Mouse (Mus musculus) embryonic facial prominence, embryonic 11.5 days (tissue): Measurements from ENCODE around the gene Bmpr1b. TPM values are rescaled to one million over a fixed set of nuclear protein-coding genes. Genes with fewer than 3 reads are reported as not detected.

ENCODE experiments used
- ATAC-seq: fragments of 200-750 bp; cut with Nextera tagmentation; replicated peaks from 2 replicates; pipeline ENCODE4 v1.8.0; 2017; ENCODE audit warnings: low read depth; ENCODE audit not compliant: insufficient number of reproducible peaks, low FRiP score, low TSS enrichment
- DNase-seq: peaks from one replicate; pipeline ENCODE4 v3.0.0-alpha.2; 2015; ENCODE audit warnings: low spot score
- H3K27ac ChIP-seq: fragments of 300-500 bp; sonication (generic); replicated peaks from 2 replicates; pipeline ENCODE4 v1.5.1; 2014; ENCODE audit warnings: mild to moderate bottlenecking, low read depth, low read length, control low read depth
- H3K27me3 ChIP-seq: fragments of 300-500 bp; sonication (generic); 2 replicates; pipeline ENCODE4 v1.6.1; 2014; ENCODE audit warnings: mild to moderate bottlenecking, low read length, moderate library complexity, mixed read lengths; ENCODE audit not compliant: control insufficient read depth, insufficient read depth
- H3K36me3 ChIP-seq: fragments of 300-500 bp; sonication (generic); replicated peaks from 2 replicates; pipeline ENCODE4 v1.6.1; 2014; ENCODE audit warnings: low read depth, mild to moderate bottlenecking, low read length, moderate library complexity, mixed read lengths; ENCODE audit not compliant: control insufficient read depth, insufficient read depth
- H3K4me1 ChIP-seq: fragments of 300-500 bp; sonication (generic); 2 replicates; pipeline ENCODE4 v1.6.1; 2014; ENCODE audit warnings: low read length, mixed read lengths; ENCODE audit not compliant: control insufficient read depth, insufficient read depth
- H3K4me2 ChIP-seq: fragments of 300-500 bp; sonication (generic); 2 replicates; pipeline ENCODE4 v1.6.1; 2014; ENCODE audit warnings: low read depth, mild to moderate bottlenecking, control low read depth, low read length, moderate library complexity
- H3K4me3 ChIP-seq: fragments of 300-500 bp; sonication (generic); 2 replicates; pipeline ENCODE4 v1.5.1; 2014; ENCODE audit warnings: low read depth, low read length, control low read depth
- H3K9ac ChIP-seq: fragments of 300-500 bp; sonication (generic); replicated peaks from 2 replicates; pipeline ENCODE4 v1.6.1; 2014; ENCODE audit warnings: mild to moderate bottlenecking, control low read depth, low read length
- H3K9me3 ChIP-seq: fragments of 300-500 bp; sonication (generic); replicated peaks from 2 replicates; pipeline ENCODE4 v1.6.1; 2016; ENCODE audit warnings: mild to moderate bottlenecking, low read length, inconsistent platforms, mixed read lengths; ENCODE audit not compliant: control insufficient read depth
- WGBS: fragments of 180-500 bp; shearing (Covaris S2); extraction: QIAGEN DNeasy Blood & Tissue Kit; methylation state at CpG from one replicate; pipeline ENCODE4 v1.1.7; 2014; 5-methylcytosine and 5-hydroxymethylcytosine counted together
- polyA plus RNA-seq: library from polyadenylated mRNA; unstranded; fragments of >200 nt; fragmentation: Nextera tagmentation; extraction: Ambion mirVana; gene quantifications from 2 replicates; pipeline ENCODE4 v1.2.1, GENCODE M21; 2014

Bmpr1b gene
- polyA plus RNA-seq, 1 experiment from 2014 or later = 11.8 TPM

DNA sequence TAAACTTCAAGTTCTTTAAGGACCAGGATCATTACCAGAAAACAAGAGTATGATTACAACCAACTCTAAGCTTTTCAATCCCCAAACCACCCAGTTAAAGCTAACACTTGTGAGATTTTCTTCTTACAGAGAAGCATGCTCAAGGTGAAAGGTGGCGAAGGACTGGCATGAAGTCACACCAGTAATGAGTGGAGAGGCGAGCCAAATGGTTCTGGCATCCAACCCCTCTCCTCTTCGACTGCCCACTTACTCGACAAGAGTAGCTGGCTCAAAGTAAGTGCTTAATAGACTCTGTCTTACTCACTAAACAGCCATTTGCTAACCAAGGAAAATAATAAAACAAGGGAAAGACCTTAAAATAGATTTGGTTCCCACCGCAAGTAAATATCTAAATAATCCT lies 30.4 kb downstream of the Bmpr1b start:
- WGBS = 87% methylated on average over 5 of the region's 5 CpGs
- H3K4me1 ChIP-seq = no peaks in the 10 kb centered on the region
- ATAC-seq = no peak
- no peak overlapping the region for H3K27ac ChIP-seq
- H3K9ac ChIP-seq = no peak overlapping the region
- no peaks in the 10 kb centered on the region for H3K36me3 ChIP-seq
- no peaks in the 10 kb centered on the region for H3K27me3 ChIP-seq
- H3K4me2 ChIP-seq = no peak overlapping the region
- H3K4me3 ChIP-seq = no peak overlapping the region
- no peaks in the 10 kb centered on the region for H3K9me3 ChIP-seq
- DNase-seq = no peak

DNA sequence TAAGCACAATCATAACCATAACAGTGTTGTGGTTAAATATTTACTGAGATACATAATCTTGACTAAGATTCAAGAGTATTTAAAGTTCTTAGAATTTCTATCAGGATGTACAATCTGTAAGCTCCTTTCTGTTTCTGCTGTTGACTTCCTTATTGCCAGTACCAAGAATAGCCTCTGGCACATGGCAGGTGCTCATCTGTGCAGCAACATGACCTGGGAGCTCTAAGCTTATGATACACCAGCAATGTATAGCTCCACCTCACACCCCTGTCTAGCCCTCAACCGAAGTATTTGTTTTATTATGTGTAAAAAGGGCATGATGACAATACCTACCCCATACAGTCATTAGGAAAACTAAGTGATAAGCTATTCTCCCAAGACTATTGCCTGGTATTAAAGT lies 42.8 kb downstream of the Bmpr1b start:
- Histone ChIP-seq H3K36me3 (no peaks in the 10 kb centered on the region), H3K9me3 (no peaks in the 10 kb centered on the region), H3K4me3 (no peak overlapping the region), H3K4me1 (no peaks in the 10 kb centered on the region), H3K27ac (no peak overlapping the region), H3K27me3 (no peaks in the 10 kb centered on the region), H3K4me2 (no peak overlapping the region), H3K9ac (no peak overlapping the region)
- no peak for DNase-seq
- WGBS = 75% methylated on average over 1 of the region's 1 CpGs
- no peak for ATAC-seq

DNA sequence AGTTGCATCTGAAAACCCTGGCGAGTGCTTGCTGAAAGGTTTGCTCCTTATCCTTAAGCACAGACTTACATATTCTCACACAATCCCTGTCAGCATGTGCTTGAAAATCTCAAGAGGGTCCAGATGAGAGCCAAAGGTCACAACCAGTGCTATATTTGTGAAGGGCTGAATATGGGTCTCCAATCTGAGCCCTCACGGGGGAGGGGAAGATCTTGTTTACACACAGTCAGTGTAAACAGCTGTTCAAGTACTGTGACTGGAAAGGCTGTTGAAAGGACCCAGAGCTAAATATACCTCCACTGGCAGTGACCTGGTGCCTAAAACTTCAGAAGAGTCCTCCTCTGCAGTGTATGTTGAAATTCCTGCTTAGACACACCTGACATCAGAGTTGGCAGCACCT lies 43.7 kb downstream of the Bmpr1b start:
- H3K4me3 ChIP-seq = no peak overlapping the region
- 44% methylated on average over 2 of the region's 2 CpGs for WGBS
- H3K9me3 ChIP-seq = no peaks in the 10 kb centered on the region
- no peak overlapping the region for H3K27ac ChIP-seq
- H3K4me1 ChIP-seq = no peaks in the 10 kb centered on the region
- no peaks in the 10 kb centered on the region for H3K27me3 ChIP-seq
- H3K36me3 ChIP-seq = no peaks in the 10 kb centered on the region
- DNase-seq = no peak
- no peak overlapping the region for H3K9ac ChIP-seq
- no peak for ATAC-seq
- no peak overlapping the region for H3K4me2 ChIP-seq

DNA sequence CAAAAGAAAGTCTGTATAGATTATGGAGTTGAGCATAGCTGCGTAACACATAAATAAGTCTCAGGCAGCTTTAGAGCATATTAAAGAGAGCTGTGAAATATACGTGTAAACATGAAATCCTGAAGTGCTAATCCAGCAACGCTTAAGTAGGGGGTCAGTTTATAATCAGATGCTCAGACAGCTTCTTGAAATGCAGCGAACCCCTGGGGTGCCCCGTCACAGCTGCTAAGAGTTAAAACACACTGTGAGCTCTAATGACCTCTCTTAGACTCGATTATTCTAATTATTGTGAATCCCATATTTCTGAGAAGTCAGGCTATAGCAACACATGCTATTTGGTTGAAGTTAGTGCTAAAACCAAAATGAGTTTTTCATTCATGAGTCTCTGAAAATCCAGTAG lies 45.0 kb downstream of the Bmpr1b start:
- no peak overlapping the region for H3K9ac ChIP-seq
- WGBS = 35% methylated on average over 6 of the region's 6 CpGs
- no peak overlapping the region for H3K4me3 ChIP-seq
- no peaks in the 10 kb centered on the region for H3K9me3 ChIP-seq
- no peaks in the 10 kb centered on the region for H3K27me3 ChIP-seq
- ATAC-seq (no peak), DNase-seq (peak; percentile 21)
- H3K27ac ChIP-seq = no peak overlapping the region
- no peak overlapping the region for H3K4me2 ChIP-seq
- no peaks in the 10 kb centered on the region for H3K36me3 ChIP-seq
- no peaks in the 10 kb centered on the region for H3K4me1 ChIP-seq

DNA sequence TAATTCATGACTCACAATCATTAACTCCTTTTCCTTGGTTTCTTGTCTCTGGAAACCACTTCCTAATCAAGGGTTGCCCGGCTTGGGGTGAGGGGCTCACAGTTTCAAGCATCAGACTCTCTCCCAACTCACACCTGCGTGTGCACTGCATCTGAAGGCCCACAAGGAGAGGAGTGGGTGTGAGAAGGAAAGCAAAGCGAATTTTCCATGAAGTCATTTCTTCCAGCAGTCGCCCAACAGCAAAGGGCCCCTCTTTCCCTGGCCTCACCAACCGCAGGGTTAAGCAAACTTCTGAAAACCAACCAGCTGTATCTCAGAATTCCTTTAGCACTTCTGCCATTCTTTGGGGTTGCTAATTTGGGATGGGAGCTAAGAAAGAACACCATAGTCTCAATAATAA lies 46.8 kb downstream of the Bmpr1b start:
- Histone ChIP-seq H3K4me3 (no peak overlapping the region), H3K4me1 (no peaks in the 10 kb centered on the region), H3K9me3 (no peaks in the 10 kb centered on the region), H3K9ac (no peak overlapping the region), H3K27ac (no peak overlapping the region), H3K36me3 (no peaks in the 10 kb centered on the region), H3K27me3 (no peaks in the 10 kb centered on the region), H3K4me2 (no peak overlapping the region)
- no peak for DNase-seq
- ATAC-seq = no peak
- 87% methylated on average over 5 of the region's 5 CpGs for WGBS

DNA sequence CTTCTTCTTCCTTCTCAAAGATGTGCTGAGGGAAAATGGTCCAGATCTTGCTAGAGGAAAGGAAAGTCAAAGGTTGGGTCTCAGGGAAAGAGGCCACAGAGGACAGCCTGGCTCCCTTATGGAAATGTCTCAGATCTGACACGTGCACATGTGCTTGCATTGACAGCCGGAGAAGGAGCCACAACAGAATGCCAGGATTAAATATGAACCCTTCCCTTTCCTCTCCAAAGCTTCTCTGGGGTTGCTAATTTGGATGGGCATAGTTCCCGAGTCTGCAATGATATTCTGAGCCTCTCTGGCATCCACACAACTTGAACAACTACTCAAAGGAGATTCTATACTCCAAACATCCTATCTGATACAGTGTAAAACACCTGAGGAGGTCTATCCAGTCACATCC lies 48.4 kb downstream of the Bmpr1b start:
- Histone ChIP-seq H3K36me3 (no peaks in the 10 kb centered on the region), H3K27ac (no peak overlapping the region), H3K9me3 (no peaks in the 10 kb centered on the region), H3K27me3 (no peaks in the 10 kb centered on the region), H3K4me1 (no peaks in the 10 kb centered on the region), H3K4me3 (no peak overlapping the region), H3K9ac (no peak overlapping the region), H3K4me2 (no peak overlapping the region)
- DNase-seq (no peak), ATAC-seq (no peak)
- 73% methylated on average over 3 of the region's 3 CpGs for WGBS

DNA sequence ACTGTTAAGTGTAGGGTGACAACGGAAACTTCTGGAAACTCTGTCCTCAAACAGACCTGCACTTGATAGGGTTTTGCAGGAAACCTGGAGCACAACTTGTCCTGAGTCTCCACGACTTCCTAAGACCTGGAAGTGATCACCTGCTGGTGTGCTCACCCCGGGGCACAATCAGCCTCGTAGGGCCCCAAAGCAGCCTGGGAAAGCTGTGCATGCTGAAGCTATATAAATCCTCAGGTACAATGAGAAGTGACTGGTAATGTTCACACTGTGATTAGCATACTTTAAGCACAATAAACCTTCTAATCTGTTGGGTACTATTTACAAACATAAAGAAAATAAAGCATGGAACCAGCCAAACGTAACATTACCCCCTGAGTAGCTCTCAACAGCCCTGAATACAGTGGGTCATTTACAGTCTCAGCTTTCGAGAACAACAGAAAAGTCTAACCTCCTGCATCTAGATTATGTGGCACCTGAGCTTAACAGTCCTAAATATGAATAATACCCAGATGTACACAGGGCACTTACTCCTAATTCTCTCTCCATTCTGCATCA lies 54.4 kb downstream of the Bmpr1b start:
- DNase-seq = no peak
- no peaks in the 10 kb centered on the region for H3K27me3 ChIP-seq
- H3K27ac ChIP-seq = no peak overlapping the region
- 56% methylated on average over 6 of the region's 6 CpGs for WGBS
- no peak for ATAC-seq
- no peak overlapping the region for H3K9ac ChIP-seq
- H3K4me1 ChIP-seq = no peaks in the 10 kb centered on the region
- no peaks in the 10 kb centered on the region for H3K9me3 ChIP-seq
- H3K36me3 ChIP-seq = no peaks in the 10 kb centered on the region
- no peak overlapping the region for H3K4me3 ChIP-seq
- H3K4me2 ChIP-seq = no peak overlapping the region

DNA sequence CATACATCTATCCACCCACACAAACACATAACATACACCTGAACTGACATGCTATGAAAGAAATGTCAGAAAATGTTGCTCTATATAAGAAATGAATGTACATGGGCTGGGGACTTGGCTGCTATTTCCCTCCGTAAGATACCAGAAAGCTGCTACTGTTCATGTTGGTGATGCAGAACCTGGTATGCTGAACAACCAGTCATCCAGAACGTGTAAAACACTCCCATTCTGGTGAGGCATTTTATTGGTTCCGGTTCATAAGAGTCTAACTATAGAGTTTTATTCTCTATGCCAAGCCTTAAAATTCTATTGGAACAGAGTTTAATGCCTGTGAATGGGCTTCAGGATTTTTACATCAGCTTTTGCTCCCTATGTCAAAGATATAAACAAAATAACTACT lies 55.0 kb downstream of the Bmpr1b start:
- no peak for ATAC-seq
- H3K9me3 ChIP-seq = no peaks in the 10 kb centered on the region
- WGBS = 86% methylated on average over 3 of the region's 3 CpGs
- H3K4me2 ChIP-seq = no peak overlapping the region
- H3K9ac ChIP-seq = no peak overlapping the region
- H3K4me1 ChIP-seq = no peaks in the 10 kb centered on the region
- no peak for DNase-seq
- H3K27me3 ChIP-seq = no peaks in the 10 kb centered on the region
- no peak overlapping the region for H3K27ac ChIP-seq
- H3K4me3 ChIP-seq = no peak overlapping the region
- no peaks in the 10 kb centered on the region for H3K36me3 ChIP-seq
